Mouse (Mus musculus): ENCODE results near the gene C2cd4c.

Gene C2cd4c

GRCm38 (mm10) chr10:79575754-79576153, 38.1 kb downstream of the C2cd4c start:
- DNase-seq = no peak

- no peak for DNase-seq
Measured at GRCm38 (mm10) chr10:79574796-79575195, 39.0 kb downstream of the C2cd4c start.

- no peak for DNase-seq
Measured at GRCm38 (mm10) chr10:79574350-79574749, 39.5 kb downstream of the C2cd4c start.

DNA sequence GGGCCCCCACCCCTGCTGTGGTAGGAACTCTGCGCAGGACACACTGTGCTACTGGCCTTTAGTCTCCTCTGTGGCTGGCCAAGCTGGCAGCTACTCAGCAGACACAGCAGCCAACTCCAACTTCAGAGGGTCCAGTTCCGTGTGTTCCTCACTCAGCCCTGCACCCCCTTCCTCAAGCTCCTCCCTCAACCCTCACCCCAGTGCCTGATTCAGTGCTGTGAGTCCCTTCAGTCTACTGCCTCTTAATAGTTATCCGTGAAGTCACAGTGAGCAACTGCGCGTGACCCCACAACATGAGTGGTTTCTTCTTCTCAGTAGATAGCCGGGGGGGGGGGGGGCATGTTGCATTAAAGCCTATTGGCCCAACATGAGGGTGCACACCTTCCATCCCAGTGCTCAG, 40.2 kb downstream of the C2cd4c start:
- no peak for DNase-seq

DNA sequence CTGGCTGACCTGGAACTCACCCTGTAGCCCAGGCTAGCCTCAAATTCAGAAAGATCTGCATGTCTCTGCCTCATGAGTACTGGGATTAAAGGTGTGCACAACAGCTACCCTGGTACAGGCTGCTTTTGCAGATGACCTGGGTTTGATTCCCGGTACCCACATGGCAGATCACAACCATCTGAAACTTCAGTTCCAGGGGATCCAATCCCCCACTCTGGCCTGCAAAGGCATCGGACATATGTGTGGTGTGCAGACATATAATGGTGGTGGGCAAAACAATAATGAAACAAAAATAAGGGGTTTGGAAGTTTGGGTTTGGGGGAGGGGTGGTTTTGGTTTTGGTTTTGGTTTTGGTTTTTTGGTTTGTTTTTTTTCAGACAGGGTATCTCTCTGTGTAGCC, 42.5 kb downstream of the C2cd4c start:
- no peak for DNase-seq

DNA sequence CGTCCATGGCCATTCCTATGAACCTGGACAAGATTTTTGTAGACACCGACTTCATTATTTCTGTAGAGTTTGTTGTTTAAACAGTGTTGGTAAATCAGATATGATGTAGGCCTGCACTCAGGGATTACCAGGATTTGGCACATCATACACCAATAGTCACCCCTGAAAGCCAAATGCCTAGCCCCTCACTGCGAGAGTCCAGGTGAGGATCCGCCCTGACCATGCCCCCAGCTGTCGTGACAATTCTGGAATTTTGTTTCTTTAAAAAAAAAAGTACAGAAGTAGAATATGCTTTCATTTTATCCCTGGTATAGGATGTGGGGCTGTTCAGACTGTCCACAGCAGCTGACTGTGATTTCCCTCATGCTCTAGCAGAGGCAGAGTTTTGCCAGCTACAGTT, 43.9 kb downstream of the C2cd4c start:
- DNase-seq = no peak

DNA sequence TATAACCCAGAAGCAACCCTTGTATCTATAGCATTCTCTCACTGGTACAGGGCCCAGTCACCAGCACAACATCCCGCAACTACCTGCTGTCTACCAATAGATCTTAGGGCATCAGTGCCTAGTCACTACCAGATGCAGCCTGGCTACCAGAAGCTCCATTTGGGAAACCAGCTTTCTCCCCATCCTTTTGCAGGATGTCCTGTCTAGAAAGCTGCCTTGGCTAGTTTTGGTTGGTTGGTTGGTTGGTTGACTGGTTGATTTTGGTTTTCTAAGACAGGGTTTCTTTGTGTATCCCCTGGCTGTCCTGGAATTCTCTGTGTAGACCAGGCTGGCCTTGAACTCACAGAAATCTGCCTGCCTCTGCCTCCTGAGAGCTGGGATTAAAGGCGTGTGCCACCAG, 54.1 kb downstream of the C2cd4c start:
- no peak for DNase-seq

DNA sequence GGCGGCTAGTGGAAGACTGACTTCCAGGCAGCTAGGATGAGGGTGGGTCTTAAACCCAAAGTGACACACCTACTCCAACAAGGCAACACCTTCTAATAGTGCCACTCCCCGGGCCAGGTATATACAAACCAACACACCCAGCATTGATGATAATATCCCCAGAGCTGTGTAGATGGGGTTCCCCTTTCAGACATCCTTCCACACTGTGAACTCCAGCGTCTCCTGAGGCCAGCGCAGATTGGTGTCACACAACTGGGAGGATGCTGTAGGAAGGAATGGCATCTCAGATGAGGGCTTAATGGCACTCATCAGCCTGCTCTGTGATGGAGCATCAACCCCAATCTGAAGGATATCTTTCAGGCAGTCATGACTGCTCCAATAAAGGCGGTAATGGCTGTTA, 56.3 kb downstream of the C2cd4c start:
- DNase-seq = no peak

- no peak for DNase-seq
Measured at GRCm38 (mm10) chr10:79556951-79557350, 56.9 kb downstream of the C2cd4c start.

Data from liver (tissue).